Mouse (Mus musculus) lung, postnatal 0 days (tissue): ENCODE results near the gene Arhgap17.

Source experiments
- CTCF ChIP-seq: IDR thresholded peaks from 2 replicates; pipeline ENCODE4 v1.5.1; 2016; ENCODE audit warnings: antibody characterized with exemption, mild to moderate bottlenecking
- EP300 ChIP-seq: IDR thresholded peaks from 2 replicates; pipeline ENCODE4 v1.6.1; 2016; ENCODE audit warnings: antibody characterized with exemption, mild to moderate bottlenecking, control low read depth

GRCm38 (mm10) chr7:123293898-123294297 lies 75.8 kb downstream of the Arhgap17 start:
- TF ChIP-seq CTCF: no peak
- no peak for TF ChIP-seq EP300
